Mouse (Mus musculus) heart, embryonic 11.5 days (tissue): Measurements from ENCODE around the gene Rassf6. TPM values are rescaled to one million over a fixed set of nuclear protein-coding genes. Genes with fewer than 3 reads are reported as not detected.

Experiments used
- ATAC-seq: fragments of 200-750 bp; cut with Nextera tagmentation; replicated peaks from 2 replicates; pipeline ENCODE4 v1.8.0; 2017; ENCODE audit warnings: moderate library complexity; ENCODE audit not compliant: insufficient number of reproducible peaks, low FRiP score, low TSS enrichment
- H3K27ac ChIP-seq: fragments of 300-500 bp; sonication (generic); 2 replicates; pipeline ENCODE4 v1.5.1; 2014; ENCODE audit warnings: mild to moderate bottlenecking, low read depth, low read length
- H3K27me3 ChIP-seq: fragments of 300-500 bp; sonication (generic); 2 replicates; pipeline ENCODE4 v1.6.1; 2014; ENCODE audit warnings: mild to moderate bottlenecking, low read length, mixed read lengths; ENCODE audit not compliant: control insufficient read depth, insufficient read depth
- H3K36me3 ChIP-seq: fragments of 300-500 bp; sonication (generic); 2 replicates; pipeline ENCODE4 v1.6.1; 2014; ENCODE audit warnings: mild to moderate bottlenecking, low read length, moderate library complexity, mixed read lengths; ENCODE audit not compliant: control insufficient read depth, insufficient read depth
- H3K4me1 ChIP-seq: fragments of 300-500 bp; sonication (generic); 2 replicates; pipeline ENCODE4 v1.6.1; 2014; ENCODE audit warnings: low read length; ENCODE audit not compliant: control insufficient read depth, insufficient read depth
- H3K4me2 ChIP-seq: fragments of 300-500 bp; sonication (generic); 2 replicates; pipeline ENCODE4 v1.6.1; 2014; ENCODE audit warnings: mild to moderate bottlenecking, moderate library complexity
- H3K4me3 ChIP-seq: fragments of 300-500 bp; sonication (generic); 2 replicates; pipeline ENCODE4 v1.5.1; 2014; ENCODE audit warnings: low read depth, low read length
- H3K9ac ChIP-seq: fragments of 300-500 bp; sonication (generic); 2 replicates; pipeline ENCODE4 v1.6.1; 2014; ENCODE audit warnings: mild to moderate bottlenecking, low read depth, low read length, moderate library complexity
- H3K9me3 ChIP-seq: fragments of 300-500 bp; sonication (generic); replicated peaks from 2 replicates; pipeline ENCODE4 v1.6.1; 2016; ENCODE audit warnings: low read length; ENCODE audit not compliant: control insufficient read depth
- WGBS: fragments of 180-500 bp; shearing (Covaris S2); extraction: QIAGEN DNeasy Blood & Tissue Kit; methylation state at CpG from one replicate; pipeline ENCODE4 v1.1.7; 2014; ENCODE audit not compliant: insufficient replicate concordance; 5-methylcytosine and 5-hydroxymethylcytosine counted together
- polyA plus RNA-seq: library from polyadenylated mRNA; unstranded; fragments of >200 nt; fragmentation: Nextera tagmentation; extraction: Ambion mirVana; gene quantifications from 2 replicates; pipeline ENCODE4 v1.2.1, GENCODE M21; 2014

Rassf6 gene
- polyA plus RNA-seq, 1 experiment from 2014 or later, result 0.29 TPM

DNA sequence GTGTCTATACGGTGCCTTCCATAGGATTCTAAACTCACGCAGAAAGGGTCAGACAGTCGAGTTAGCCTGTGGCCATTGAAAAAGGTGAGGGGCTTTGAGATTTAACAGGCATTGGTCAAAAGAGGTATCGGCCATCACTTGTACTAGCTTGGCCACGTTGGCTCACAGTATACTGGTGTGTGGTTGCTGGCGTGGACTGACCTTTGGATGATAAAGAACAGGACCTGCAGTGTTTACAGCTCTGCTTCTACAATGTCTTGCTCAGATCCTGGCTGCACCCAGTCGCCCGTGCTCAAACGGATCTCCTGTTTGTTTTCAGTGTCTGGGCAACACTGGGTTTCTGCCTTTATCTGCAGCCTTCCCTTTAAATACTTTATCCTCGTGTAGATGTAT lies 757 bp upstream of the Rassf6 start:
- Histone ChIP-seq H3K36me3 (no peaks in the 10 kb centered on the region), H3K4me3 (no peak overlapping the region), H3K27me3 (no peaks in the 10 kb centered on the region), H3K27ac (no peak overlapping the region), H3K9ac (no peak overlapping the region), H3K4me2 (no peak overlapping the region), H3K9me3 (no peaks in the 10 kb centered on the region), H3K4me1 (no peaks in the 10 kb centered on the region)
- ATAC-seq, result no peak
- 43% methylated on average over 10 of the region's 10 CpGs for WGBS

DNA sequence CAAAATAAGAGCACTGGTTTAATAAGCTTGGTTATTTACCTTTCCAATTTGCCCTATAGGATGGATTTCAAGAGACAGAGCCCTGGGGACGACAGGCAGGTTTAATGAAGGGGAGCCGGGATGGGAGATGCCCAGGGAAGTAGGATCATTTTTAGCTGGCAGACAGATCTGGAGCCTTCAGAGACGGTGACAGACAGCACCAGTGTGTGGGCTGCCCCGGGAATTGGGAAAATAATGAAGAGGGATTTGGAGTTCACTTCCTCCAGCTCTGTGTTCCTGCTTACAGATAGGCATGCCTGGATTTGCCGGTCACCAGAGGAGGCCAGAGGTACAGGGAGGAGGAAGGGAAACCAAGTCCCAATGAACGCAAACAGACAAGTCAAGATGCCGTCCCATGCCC lies 5.6 kb downstream of the Rassf6 start:
- no peak overlapping the region for H3K4me2 ChIP-seq
- no peaks in the 10 kb centered on the region for H3K4me1 ChIP-seq
- H3K27me3 ChIP-seq, result no peaks in the 10 kb centered on the region
- H3K4me3 ChIP-seq, result no peak overlapping the region
- H3K27ac ChIP-seq, result no peak overlapping the region
- H3K9me3 ChIP-seq, result no peaks in the 10 kb centered on the region
- no peak overlapping the region for H3K9ac ChIP-seq
- H3K36me3 ChIP-seq, result no peaks in the 10 kb centered on the region
- 81% methylated on average over 7 of the region's 7 CpGs for WGBS
- no peak for ATAC-seq

DNA sequence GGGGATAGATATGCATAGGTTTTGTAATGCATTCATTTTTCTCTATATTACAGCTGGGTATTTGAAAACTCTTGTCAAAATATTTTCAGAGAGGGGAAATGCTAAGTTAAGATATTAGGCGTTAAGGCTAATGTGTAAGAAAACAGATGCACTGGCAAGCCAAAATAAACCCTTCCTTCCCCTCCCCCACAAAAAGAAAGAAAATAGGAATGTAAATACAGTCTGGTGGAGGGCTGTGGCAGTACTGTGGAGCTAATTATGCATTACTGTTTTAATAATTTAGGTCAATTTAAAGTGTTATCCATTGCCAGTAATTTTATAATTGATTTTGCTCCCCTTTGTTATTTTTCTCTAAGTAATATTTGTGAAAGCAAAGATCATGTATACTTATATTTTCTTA lies 11.9 kb downstream of the Rassf6 start:
- Histone ChIP-seq H3K36me3 (no peaks in the 10 kb centered on the region), H3K4me3 (no peak overlapping the region), H3K27me3 (no peaks in the 10 kb centered on the region), H3K4me2 (no peak overlapping the region), H3K4me1 (no peaks in the 10 kb centered on the region), H3K27ac (no peak overlapping the region), H3K9me3 (no peaks in the 10 kb centered on the region), H3K9ac (no peak overlapping the region)
- 68% methylated on average over 1 of the region's 1 CpGs for WGBS
- ATAC-seq, result no peak

DNA sequence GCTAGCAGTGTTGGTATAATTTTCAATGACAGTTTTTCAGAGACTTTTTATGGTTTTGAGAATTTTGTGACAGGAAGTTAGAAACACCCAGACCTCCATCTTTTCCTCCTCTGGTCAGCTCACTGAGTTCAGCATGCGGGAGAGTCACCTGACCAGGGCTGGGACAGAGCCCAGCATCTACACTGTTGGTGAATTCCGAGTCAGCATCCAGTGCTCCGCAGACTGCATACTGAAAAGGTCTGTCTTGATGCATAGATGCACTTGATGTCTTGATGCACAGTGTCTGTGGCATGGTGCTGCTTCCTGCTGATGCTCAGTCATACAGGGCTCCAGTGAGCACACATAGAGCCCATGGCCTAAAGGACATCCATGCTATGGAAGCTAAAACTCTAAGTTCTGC lies 12.4 kb downstream of the Rassf6 start:
- Histone ChIP-seq H3K4me3 (no peak overlapping the region), H3K27me3 (no peaks in the 10 kb centered on the region), H3K36me3 (no peaks in the 10 kb centered on the region), H3K27ac (no peak overlapping the region), H3K4me2 (no peak overlapping the region), H3K4me1 (no peaks in the 10 kb centered on the region), H3K9ac (no peak overlapping the region), H3K9me3 (no peaks in the 10 kb centered on the region)
- WGBS, result 77% methylated on average over 3 of the region's 3 CpGs
- no peak for ATAC-seq

DNA sequence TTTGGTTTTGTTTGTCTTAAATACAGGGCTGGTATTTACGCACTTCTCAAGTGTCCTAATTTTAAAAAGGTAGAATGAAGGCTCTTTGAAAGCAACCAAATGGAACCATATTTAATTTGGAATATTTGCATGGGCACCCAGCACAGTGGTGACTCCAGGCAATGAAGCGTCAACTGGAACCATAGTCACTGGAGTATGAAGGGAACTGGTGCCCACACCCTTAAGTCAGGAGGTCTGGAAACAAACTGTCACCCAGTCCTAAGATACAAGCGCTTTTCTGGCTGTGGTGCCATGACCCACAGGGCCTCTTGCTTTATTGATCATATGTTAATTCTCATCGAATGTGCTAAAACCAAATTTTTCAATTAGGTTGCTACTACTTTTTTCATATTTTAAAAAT lies 13.0 kb downstream of the Rassf6 start:
- H3K9ac ChIP-seq, result no peak overlapping the region
- ATAC-seq, result no peak
- no peaks in the 10 kb centered on the region for H3K36me3 ChIP-seq
- no peak overlapping the region for H3K27ac ChIP-seq
- H3K4me1 ChIP-seq, result no peaks in the 10 kb centered on the region
- no peaks in the 10 kb centered on the region for H3K27me3 ChIP-seq
- H3K4me2 ChIP-seq, result no peak overlapping the region
- 87% methylated on average over 4 of the region's 4 CpGs for WGBS
- no peaks in the 10 kb centered on the region for H3K9me3 ChIP-seq
- no peak overlapping the region for H3K4me3 ChIP-seq

DNA sequence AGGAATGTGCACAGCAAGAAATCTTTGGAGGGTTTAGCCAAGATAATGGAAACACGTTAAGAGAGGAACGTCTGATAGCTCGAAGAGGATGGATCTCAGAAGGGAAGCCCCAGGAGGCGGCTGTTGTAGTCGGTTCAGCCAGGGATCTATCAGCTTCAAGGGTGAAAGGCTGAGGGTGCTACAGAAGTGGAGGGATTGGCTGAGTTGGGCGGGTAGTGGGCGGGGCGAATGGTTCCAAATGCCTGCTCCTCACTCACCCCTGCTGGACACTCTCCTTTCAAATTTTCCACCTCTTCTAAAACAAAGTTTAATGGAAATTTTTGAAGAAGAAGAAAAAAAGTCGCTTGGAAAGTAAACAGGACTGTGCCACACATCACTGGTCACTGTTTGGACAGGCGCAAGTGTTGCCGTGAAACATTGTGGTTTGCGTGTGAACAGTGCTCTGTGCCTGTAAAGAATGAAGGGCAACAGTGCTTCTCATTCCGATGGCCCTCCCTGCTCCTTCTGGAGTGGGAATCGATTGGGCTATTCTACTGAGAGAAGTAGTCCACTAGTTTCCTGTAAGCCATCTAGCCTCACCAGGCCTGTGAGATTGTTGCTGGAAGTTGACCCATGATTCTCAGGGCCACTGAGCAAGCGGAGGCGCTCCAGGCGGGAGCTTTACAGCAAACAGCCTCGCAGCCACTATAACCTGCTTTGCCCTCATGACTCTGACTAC lies 15.6 kb downstream of the Rassf6 start:
- 60% methylated on average over 18 of the region's 18 CpGs for WGBS
- H3K4me1 ChIP-seq, result no peaks in the 10 kb centered on the region
- H3K9me3 ChIP-seq, result no peaks in the 10 kb centered on the region
- H3K4me3 ChIP-seq, result no peak overlapping the region
- H3K27me3 ChIP-seq, result no peaks in the 10 kb centered on the region
- ATAC-seq, result no peak
- H3K27ac ChIP-seq, result no peak overlapping the region
- no peak overlapping the region for H3K9ac ChIP-seq
- H3K4me2 ChIP-seq, result no peak overlapping the region
- no peaks in the 10 kb centered on the region for H3K36me3 ChIP-seq

DNA sequence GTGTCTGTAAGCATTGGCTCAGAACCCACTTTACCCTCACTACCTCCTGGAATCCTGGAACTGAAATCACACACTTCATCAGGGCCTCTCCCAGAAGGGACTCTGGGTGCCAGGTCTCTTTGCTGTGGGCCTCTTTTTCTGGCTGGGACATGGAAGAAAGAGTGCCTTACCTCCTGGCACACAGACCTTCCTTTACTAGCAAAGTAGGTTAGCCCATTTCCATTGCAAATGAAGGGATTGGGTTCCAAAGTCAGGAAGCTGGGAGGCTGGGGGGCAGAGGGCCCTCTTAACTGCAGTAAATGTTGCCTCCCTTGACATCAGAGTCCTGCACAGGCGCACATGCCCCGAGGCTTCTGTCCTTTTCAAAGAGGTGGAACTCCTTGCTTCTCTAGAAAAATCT lies 17.2 kb downstream of the Rassf6 start:
- H3K9me3 ChIP-seq, result no peaks in the 10 kb centered on the region

DNA sequence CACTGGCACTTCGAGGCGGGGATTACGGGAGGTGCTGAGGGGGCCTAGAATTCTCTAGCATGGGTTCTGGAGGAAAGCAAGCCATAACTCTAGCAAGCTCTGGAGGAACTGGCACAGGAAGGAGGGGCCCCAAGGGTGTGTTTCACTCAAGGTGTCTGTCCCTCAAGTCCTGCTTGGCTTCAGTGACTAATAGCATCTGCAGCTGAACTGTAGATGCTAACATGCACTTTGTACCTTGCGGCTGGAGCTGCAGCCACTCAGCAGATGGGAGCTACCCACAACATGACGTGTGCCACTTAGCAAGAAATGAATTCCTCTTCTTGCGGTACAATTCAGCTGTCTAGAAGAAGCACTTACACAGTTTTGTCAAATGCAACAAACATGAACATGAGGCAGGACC lies 18.7 kb downstream of the Rassf6 start:
- Histone ChIP-seq H3K9me3 (no peaks in the 10 kb centered on the region), H3K4me3 (no peak overlapping the region), H3K27ac (no peak overlapping the region), H3K4me2 (no peak overlapping the region), H3K27me3 (no peaks in the 10 kb centered on the region), H3K9ac (no peak overlapping the region), H3K4me1 (no peaks in the 10 kb centered on the region), H3K36me3 (no peaks in the 10 kb centered on the region)
- ATAC-seq, result no peak
- 87% methylated on average over 6 of the region's 6 CpGs for WGBS

More for the DNA sequence above, 17.2 kb downstream of the Rassf6 start:
- no peak overlapping the region for H3K4me3 ChIP-seq
- H3K27me3 ChIP-seq, result no peaks in the 10 kb centered on the region
- no peak overlapping the region for H3K9ac ChIP-seq
- H3K36me3 ChIP-seq, result no peaks in the 10 kb centered on the region
- no peak overlapping the region for H3K27ac ChIP-seq
- no peaks in the 10 kb centered on the region for H3K4me1 ChIP-seq
- no peak overlapping the region for H3K4me2 ChIP-seq
- no peak for ATAC-seq
- 81% methylated on average over 2 of the region's 2 CpGs for WGBS

DNA sequence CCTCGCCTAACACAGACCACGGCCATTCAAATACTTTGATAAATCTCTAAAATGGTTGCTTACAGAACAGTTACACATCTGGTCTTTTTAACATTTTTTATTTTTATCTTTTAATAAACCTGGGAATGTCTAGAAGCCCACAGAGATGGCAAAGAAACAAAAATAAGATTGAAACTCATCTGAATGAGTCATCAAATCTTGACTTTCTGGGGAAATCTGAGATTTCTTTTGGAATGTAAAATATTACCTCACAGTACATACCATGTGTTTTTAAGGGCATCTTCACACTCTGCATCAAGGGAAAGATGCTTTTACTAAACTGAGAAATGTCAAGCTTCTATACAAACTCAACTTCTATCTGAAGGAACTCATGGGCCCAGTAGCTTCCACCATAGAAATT lies 19.1 kb downstream of the Rassf6 start:
- Histone ChIP-seq H3K9ac (no peak overlapping the region), H3K4me1 (no peaks in the 10 kb centered on the region), H3K36me3 (no peaks in the 10 kb centered on the region), H3K4me2 (no peak overlapping the region), H3K9me3 (no peaks in the 10 kb centered on the region), H3K27me3 (no peaks in the 10 kb centered on the region), H3K4me3 (no peak overlapping the region), H3K27ac (no peak overlapping the region)
- 80% methylated on average over 2 of the region's 2 CpGs for WGBS
- no peak for ATAC-seq
